Mouse (Mus musculus) mesoderm, embryonic 11.5 days (tissue): ENCODE data around the gene Slamf9.

ENCODE experiments used
- DNase-seq: peaks from one replicate; pipeline ENCODE4 v3.0.0-alpha.2; 2012; ENCODE audit warnings: low read depth, low spot score

Gene Slamf9

GRCm38 (mm10) chr1:172489585-172490250 lies 14.6 kb downstream of the Slamf9 start:
- DNase-seq = no peak

GRCm38 (mm10) chr1:172490261-172490661 lies 15.1 kb downstream of the Slamf9 start:
- peak; percentile 85 for DNase-seq

- no peak for DNase-seq
Measured at GRCm38 (mm10) chr1:172492047-172492446, 16.9 kb downstream of the Slamf9 start.

- DNase-seq = no peak
Measured at GRCm38 (mm10) chr1:172493516-172493915, 18.4 kb downstream of the Slamf9 start.

GRCm38 (mm10) chr1:172496030-172496429 lies 20.9 kb downstream of the Slamf9 start:
- no peak for DNase-seq

- DNase-seq = no peak
Measured at GRCm38 (mm10) chr1:172497428-172497827, 22.3 kb downstream of the Slamf9 start.

- peak; percentile 79 for DNase-seq
Measured at GRCm38 (mm10) chr1:172499765-172500441, 24.7 kb downstream of the Slamf9 start, which contains the start of gene Tagln2. Gene Tagln2, plus strand, starts transcription at chr1:172500047.

GRCm38 (mm10) chr1:172500451-172501370 lies 25.6 kb downstream of the Slamf9 start:
- DNase-seq = no peak

- DNase-seq = no peak
Measured at GRCm38 (mm10) chr1:172501371-172502144, 26.4 kb downstream of the Slamf9 start.

- no peak for DNase-seq
Measured at GRCm38 (mm10) chr1:172502145-172503110, 27.3 kb downstream of the Slamf9 start.

- no peak for DNase-seq
Measured at GRCm38 (mm10) chr1:172503111-172503997, 28.2 kb downstream of the Slamf9 start.

GRCm38 (mm10) chr1:172504756-172505155 lies 29.6 kb downstream of the Slamf9 start:
- DNase-seq = no peak

- DNase-seq = no peak
Measured at GRCm38 (mm10) chr1:172507001-172507400, 31.8 kb downstream of the Slamf9 start.

GRCm38 (mm10) chr1:172507701-172508100 lies 32.5 kb downstream of the Slamf9 start:
- DNase-seq = no peak

GRCm38 (mm10) chr1:172508172-172508571 lies 33.0 kb downstream of the Slamf9 start:
- DNase-seq = no peak

GRCm38 (mm10) chr1:172509235-172509634 lies 34.1 kb downstream of the Slamf9 start:
- no peak for DNase-seq

GRCm38 (mm10) chr1:172509983-172510382 lies 34.8 kb downstream of the Slamf9 start:
- DNase-seq = no peak

GRCm38 (mm10) chr1:172510421-172510972 lies 35.3 kb downstream of the Slamf9 start:
- no peak for DNase-seq

GRCm38 (mm10) chr1:172512962-172513361 lies 37.8 kb downstream of the Slamf9 start:
- no peak for DNase-seq
